Mouse (Mus musculus): ENCODE results near the gene Rps6kb2. TPM values are rescaled to one million over a fixed set of nuclear protein-coding genes. Genes with fewer than 3 reads are reported as not detected.

The Rps6kb2 gene
- 10 to 100 TPM; 38.1 to 39.2 TPM for total RNA-seq (2021)

DNA sequence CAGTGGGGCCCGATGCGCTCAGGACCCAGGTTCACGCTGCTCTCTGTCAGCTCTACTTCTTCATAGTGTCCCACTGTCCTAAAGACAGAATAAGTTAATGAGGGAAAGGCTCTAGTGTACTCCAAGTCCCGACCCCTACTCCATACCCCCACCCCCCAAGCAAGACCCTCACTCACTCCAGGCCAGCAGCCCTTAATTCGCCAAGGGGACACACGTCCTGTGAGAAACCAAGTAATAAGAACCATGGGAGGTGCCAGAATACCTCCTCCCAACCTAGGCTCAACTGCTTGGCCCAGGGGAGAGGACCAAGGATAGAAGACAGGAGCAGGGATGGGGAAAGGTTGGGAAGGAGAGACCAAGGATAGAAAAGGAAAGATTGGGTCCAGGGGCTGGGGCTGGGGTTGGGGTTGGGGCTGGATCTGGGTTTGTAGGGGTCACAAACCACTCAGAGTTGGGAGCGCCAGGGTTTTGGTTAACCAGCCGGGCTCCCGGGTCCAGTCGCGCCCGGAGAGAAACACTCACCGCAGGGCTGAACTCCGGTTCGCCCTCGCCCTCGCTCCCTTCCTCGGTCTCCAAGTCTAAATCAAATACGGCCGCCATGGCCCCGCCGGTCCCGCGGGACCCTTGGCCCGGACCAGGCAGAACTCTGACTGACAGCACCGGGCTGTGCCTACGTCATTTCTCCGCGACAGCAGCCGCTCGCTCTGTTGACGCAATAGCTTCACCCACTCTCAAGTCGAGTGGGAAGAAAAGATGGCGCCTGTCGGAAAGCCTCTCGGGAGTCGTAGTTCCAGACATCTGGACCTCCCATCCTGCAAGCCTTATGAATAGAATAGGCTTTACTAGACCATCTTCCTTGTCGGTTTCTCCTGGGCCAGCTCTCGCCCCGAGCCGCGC, at the start of gene Rps6kb2:
Gene Rps6kb2 (minus strand): TSS at position 709 of the 897 bp plus-strand sequence.
- intact Hi-C loops (cut with DNase I): no loop called here
- DNase-seq: peak; percentile 97

- no peak for DNase-seq
- intact Hi-C loops (cut with DNase I): loop anchor here (10.0 kb wide), 1 partner anchor 197 kb away; the partner anchor contains the start of gene Ndufv1
Observed at GRCm38 (mm10) chr19:4211891-4212588, 48.9 kb upstream of the Rps6kb2 start.

DNA sequence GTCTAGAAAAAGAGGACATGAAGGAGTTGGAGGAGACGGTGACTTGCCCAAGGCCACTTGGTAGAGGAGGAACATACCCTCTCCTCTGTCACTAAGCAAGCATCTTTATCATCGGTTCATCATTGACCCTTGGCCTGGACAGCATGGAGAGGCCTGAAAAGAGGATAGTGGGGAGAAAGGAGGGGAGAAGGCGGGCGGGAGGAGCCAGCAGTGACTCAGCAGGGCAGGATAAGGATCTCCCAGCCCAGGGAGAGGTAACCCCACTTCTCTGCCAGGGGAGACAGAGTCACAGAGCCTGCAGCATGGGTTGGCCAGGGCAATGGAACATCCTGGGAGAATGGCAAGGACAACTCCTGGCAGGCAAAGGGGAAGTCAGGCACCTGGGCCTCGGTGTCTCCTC, 45.4 kb upstream of the Rps6kb2 start:
- no peak for DNase-seq
- intact Hi-C loops (cut with DNase I): no loop called here

- DNase-seq: peak; percentile 71
- intact Hi-C loops (cut with DNase I): no loop called here
Observed at GRCm38 (mm10) chr19:4206971-4207370, 43.8 kb upstream of the Rps6kb2 start.

DNA sequence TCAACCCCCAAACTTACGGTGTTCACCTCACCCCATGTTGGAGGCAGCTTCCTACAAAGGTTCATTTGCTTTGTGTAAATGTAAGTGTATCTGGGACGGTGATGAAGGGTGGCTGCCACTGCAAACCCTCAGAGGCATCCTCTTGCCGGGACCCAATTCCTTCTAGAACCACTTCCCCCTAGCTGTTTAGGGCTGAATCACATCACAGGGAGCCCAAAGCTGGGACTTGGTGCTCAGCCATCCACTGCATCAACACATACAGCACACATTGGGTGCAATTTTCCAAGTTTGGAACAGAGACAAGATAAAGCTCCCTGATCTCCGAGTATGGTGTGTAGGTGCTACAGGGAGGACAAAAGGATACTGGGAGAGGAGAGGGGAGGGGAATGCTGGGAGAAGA, 41.7 kb upstream of the Rps6kb2 start:
- DNase-seq: no peak
- intact Hi-C loops (cut with DNase I): no loop called here

- no peak for DNase-seq
- intact Hi-C loops (cut with DNase I): no loop called here
Observed at GRCm38 (mm10) chr19:4203604-4204326, 40.6 kb upstream of the Rps6kb2 start.

GRCm38 (mm10) chr19:4203148-4203547, 40.0 kb upstream of the Rps6kb2 start:
- no peak for DNase-seq
- intact Hi-C loops (cut with DNase I): no loop called here

DNA sequence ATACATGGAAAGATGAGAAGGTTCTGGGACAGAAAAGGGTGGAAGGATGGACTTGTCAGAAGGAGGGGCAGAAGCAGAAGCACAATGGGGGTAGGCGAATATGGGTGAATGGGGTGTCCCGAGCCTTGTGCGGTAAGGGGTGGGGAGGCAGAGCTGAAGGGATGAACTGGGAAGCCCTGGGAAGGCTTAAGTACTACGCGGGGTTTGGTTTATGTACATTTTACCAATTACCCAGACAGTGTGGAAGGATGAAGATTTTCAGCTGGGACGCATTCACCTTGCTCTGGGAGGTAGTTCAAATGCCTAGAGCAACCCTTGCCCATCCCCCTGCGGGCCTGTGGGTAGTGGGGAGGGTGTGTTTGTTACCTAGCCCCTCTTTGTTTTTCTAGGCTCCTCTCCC, 39.0 kb upstream of the Rps6kb2 start:
- no peak for DNase-seq
- intact Hi-C loops (cut with DNase I): no loop called here

DNA sequence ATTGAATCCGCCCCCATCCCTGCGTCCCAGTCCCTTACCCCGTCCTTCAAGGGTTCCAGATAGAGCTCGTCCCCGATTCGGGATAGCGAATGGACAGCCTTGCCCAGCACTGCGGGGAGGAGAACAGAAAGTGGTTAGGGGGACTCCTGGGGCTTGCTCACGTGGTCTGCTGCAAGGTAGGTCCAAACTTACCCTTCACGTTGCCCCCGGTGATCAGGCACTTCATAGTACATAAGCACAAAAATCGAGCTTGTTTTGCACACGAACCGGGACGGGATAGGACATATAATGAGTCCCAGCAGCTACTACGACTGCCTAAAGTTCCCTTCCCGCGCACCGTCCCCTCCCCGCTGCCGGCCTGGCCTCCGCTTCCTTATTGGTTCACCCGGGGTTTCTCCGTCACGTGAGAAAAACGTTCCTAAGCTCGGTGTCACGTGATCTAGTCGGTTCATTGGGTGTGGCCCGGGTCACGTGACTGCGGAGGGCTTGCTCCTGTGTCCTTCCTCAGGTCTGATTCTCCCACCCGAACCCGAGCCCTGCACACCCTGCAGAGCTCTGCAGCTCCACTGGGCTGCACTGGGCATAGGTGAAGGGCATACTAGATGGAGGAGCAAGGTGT, 38.2 kb upstream of the Rps6kb2 start, which contains the start of gene Rad9a:
Gene Rad9a (minus strand): TSS at position 372 of the 619 bp plus-strand sequence.
- intact Hi-C loops (cut with DNase I): no loop called here
- DNase-seq: peak; percentile 95

- no peak for DNase-seq
- intact Hi-C loops (cut with DNase I): no loop called here
Observed at GRCm38 (mm10) chr19:4197180-4197579, 34.0 kb upstream of the Rps6kb2 start.

GRCm38 (mm10) chr19:4196548-4196947, 33.4 kb upstream of the Rps6kb2 start:
- intact Hi-C loops (cut with DNase I): no loop called here
- DNase-seq: no peak

- no peak for DNase-seq
- intact Hi-C loops (cut with DNase I): no loop called here
Observed at GRCm38 (mm10) chr19:4196048-4196447, 32.9 kb upstream of the Rps6kb2 start.

- peak; percentile 95 for DNase-seq
- intact Hi-C loops (cut with DNase I): no loop called here
Observed at GRCm38 (mm10) chr19:4194776-4195650, 31.9 kb upstream of the Rps6kb2 start.

GRCm38 (mm10) chr19:4194021-4194724, 31.0 kb upstream of the Rps6kb2 start:
- no peak for DNase-seq
- intact Hi-C loops (cut with DNase I): no loop called here

- intact Hi-C loops (cut with DNase I): no loop called here
- no peak for DNase-seq
Observed at GRCm38 (mm10) chr19:4193129-4193528, 30.0 kb upstream of the Rps6kb2 start.

DNA sequence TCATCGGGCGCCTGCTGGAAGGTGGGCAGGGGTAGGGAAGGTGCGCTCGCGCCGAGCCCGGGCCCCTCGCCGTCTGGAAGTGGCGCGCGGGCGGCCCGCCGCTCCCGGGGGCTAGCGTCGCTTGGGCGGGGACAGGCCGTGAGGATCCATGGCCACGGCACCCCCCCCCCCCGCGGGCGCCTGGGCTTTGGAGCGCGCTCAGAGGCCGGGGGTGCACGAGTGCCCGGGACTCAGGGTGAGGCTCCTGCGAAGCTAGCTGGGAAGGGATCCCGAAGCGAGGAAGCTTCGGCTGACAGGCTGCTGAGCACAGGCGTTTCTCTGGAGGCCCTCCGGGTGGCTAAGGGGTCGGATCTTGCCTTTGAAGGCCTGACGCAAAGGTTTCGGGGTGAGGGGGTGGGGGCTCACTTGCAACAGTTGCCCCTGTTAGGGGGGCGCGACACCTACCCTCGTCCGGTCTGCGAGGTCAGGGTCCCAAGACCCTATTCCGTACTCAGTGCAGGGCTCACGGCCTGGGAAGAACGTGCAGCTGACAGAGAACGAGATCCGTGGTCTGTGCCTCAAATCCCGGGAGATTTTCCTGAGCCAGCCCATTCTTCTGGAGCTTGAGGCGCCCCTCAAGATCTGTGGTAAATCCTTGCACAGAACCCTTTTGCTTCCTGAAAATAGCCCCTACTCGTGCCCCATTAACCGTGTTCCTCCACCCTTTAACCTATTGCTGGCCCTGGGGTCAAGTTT, 29.3 kb upstream of the Rps6kb2 start:
- intact Hi-C loops (cut with DNase I): no loop called here

DNA sequence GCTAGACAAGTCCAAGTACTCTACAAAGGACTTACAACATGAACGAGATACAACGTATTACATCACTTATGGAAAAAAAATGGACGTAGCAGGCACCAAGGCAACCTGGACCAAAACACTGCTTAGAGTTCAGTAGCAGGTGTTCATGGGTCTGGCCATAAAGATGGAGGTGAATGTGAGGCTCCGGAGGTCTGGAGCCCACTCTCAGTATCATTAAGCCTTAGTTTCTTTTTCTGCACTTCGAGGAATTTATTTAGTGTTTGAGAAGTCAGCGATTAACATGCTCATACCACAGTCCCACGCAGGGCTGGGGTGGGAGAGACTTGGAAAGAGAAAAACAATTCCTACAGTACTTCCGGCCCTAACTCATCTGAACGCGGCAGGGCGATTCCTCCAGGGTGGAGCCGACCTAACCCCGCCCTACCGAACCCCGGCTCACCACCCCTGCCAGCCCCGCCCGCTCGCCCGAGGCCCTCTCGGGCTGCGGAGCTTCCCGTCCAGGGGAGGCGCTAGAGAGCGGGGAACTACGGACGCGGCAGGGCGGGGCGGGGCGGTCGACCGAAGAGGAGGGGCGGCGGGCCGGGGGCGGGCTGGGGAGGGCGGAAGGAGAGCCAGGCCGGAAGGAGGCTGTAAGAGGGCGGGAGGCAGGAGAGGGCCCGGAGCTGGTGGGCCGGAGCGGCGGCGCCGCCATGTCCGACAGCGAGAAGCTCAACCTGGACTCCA, 28.5 kb upstream of the Rps6kb2 start, which contains the start of gene Ppp1ca:
Gene Ppp1ca (plus strand): TSS at position 538 of the 723 bp plus-strand sequence.
- DNase-seq: peak; percentile 97
- intact Hi-C loops (cut with DNase I): no loop called here

More for the DNA sequence above, 29.3 kb upstream of the Rps6kb2 start:
- no peak for DNase-seq

Measured in left cerebral cortex, postnatal 4 days (tissue).